Mouse (Mus musculus) limb, embryonic 15.5 days (tissue): ENCODE results near the gene Megf11. TPM values are rescaled to one million over a fixed set of nuclear protein-coding genes. Genes with fewer than 3 reads are reported as not detected.

Source experiments
- ATAC-seq: fragments of 200-750 bp; cut with Nextera tagmentation; 2 replicates; pipeline ENCODE4 v1.8.0; 2017; ENCODE audit warnings: low read depth, moderate TSS enrichment; ENCODE audit not compliant: insufficient number of reproducible peaks, low FRiP score, low TSS enrichment
- H3K27ac ChIP-seq: fragments of 300-500 bp; sonication (generic); 2 replicates; pipeline ENCODE4 v1.5.1; 2015; ENCODE audit warnings: moderate library complexity, mild to moderate bottlenecking, inconsistent platforms
- H3K27me3 ChIP-seq: fragments of 300-500 bp; sonication (generic); 2 replicates; pipeline ENCODE4 v1.6.1; 2015; ENCODE audit warnings: inconsistent platforms
- H3K36me3 ChIP-seq: fragments of 300-500 bp; sonication (generic); 2 replicates; pipeline ENCODE4 v1.6.1; 2015; ENCODE audit warnings: inconsistent platforms
- H3K4me1 ChIP-seq: fragments of 300-500 bp; sonication (generic); 2 replicates; pipeline ENCODE4 v1.6.1; 2015; ENCODE audit warnings: inconsistent platforms
- H3K4me2 ChIP-seq: fragments of 300-500 bp; sonication (generic); 2 replicates; pipeline ENCODE4 v1.6.1; 2015; ENCODE audit warnings: mild to moderate bottlenecking, inconsistent platforms
- H3K4me3 ChIP-seq: fragments of 300-500 bp; sonication (generic); 2 replicates; pipeline ENCODE4 v1.5.1; 2015; ENCODE audit warnings: mild to moderate bottlenecking, inconsistent platforms
- H3K9ac ChIP-seq: fragments of 300-500 bp; sonication (generic); 2 replicates; pipeline ENCODE4 v1.6.1; 2015; ENCODE audit warnings: inconsistent platforms
- H3K9me3 ChIP-seq: fragments of 300-500 bp; sonication (generic); 2 replicates; pipeline ENCODE4 v1.6.1; 2016; ENCODE audit warnings: inconsistent platforms
- WGBS: fragments of 180-500 bp; shearing (Covaris S2); methylation state at CpG from one replicate; pipeline ENCODE4 v1.1.7; 2015; 5-methylcytosine and 5-hydroxymethylcytosine counted together
- polyA plus RNA-seq: library from polyadenylated mRNA; unstranded; fragments of >200 nt; fragmentation: Nextera tagmentation; extraction: Ambion mirVana; gene quantifications from 2 replicates; pipeline ENCODE4 v1.2.1, GENCODE M21; 2015

Megf11 gene
- polyA plus RNA-seq, 1 experiment from 2014 or later: 0.83 TPM

- Histone ChIP-seq H3K4me1 (0 out of 2 replicates have a peak, but pooled peaks cover 3% of the 10 kb centered on the region), H3K27me3 (no peaks in the 10 kb centered on the region), H3K4me2 (no peak overlapping the region), H3K36me3 (no peaks in the 10 kb centered on the region), H3K9me3 (no peaks in the 10 kb centered on the region), H3K27ac (no peak overlapping the region), H3K9ac (no peak overlapping the region), H3K4me3 (no peak overlapping the region)
- no peak for ATAC-seq
- 74% methylated on average over 11 of the region's 11 CpGs for WGBS
Observed at GRCm38 (mm10) chr9:64557110-64557745, 171.8 kb downstream of the Megf11 start.

- WGBS: 93% methylated on average over 7 of the region's 7 CpGs
- Histone ChIP-seq H3K27ac (no peak overlapping the region), H3K4me1 (0 out of 2 replicates have a peak, but pooled peaks cover 4% of the 10 kb centered on the region), H3K4me2 (no peak overlapping the region), H3K4me3 (no peak overlapping the region), H3K9ac (no peak overlapping the region), H3K27me3 (no peaks in the 10 kb centered on the region), H3K9me3 (no peaks in the 10 kb centered on the region), H3K36me3 (no peaks in the 10 kb centered on the region)
- ATAC-seq: no peak
Observed at GRCm38 (mm10) chr9:64557846-64558530, 172.6 kb downstream of the Megf11 start.

GRCm38 (mm10) chr9:64564315-64564767 lies 178.9 kb downstream of the Megf11 start:
- H3K4me3 ChIP-seq: no peak overlapping the region
- no peak overlapping the region for H3K4me2 ChIP-seq
- no peaks in the 10 kb centered on the region for H3K36me3 ChIP-seq
- H3K4me1 ChIP-seq: peaks cover 15% of the 10 kb centered on the region; the same call in 1 of the 2 replicates
- H3K27ac ChIP-seq: no peak overlapping the region
- H3K9me3 ChIP-seq: no peaks in the 10 kb centered on the region
- no peak overlapping the region for H3K9ac ChIP-seq
- no peak for ATAC-seq
- 67% methylated on average over 5 of the region's 5 CpGs for WGBS
- no peaks in the 10 kb centered on the region; the same call in 1 of the 2 replicates for H3K27me3 ChIP-seq

GRCm38 (mm10) chr9:64565915-64566314 lies 180.5 kb downstream of the Megf11 start:
- Histone ChIP-seq H3K9me3 (no peaks in the 10 kb centered on the region), H3K36me3 (no peaks in the 10 kb centered on the region), H3K27me3 (no peaks in the 10 kb centered on the region; the same call in 1 of the 2 replicates), H3K9ac (no peak overlapping the region), H3K27ac (no peak overlapping the region), H3K4me1 (peaks cover 15% of the 10 kb centered on the region; the same call in 1 of the 2 replicates), H3K4me3 (no peak overlapping the region), H3K4me2 (no peak overlapping the region)
- no peak for ATAC-seq

GRCm38 (mm10) chr9:64566376-64566775 lies 180.9 kb downstream of the Megf11 start:
- Histone ChIP-seq H3K9ac (no peak overlapping the region), H3K4me1 (peaks cover 15% of the 10 kb centered on the region; the same call in 1 of the 2 replicates), H3K27me3 (no peaks in the 10 kb centered on the region; the same call in 1 of the 2 replicates), H3K36me3 (no peaks in the 10 kb centered on the region), H3K27ac (no peak overlapping the region), H3K4me3 (no peak overlapping the region), H3K4me2 (no peak overlapping the region), H3K9me3 (no peaks in the 10 kb centered on the region)
- ATAC-seq: no peak
- 44% methylated on average over 2 of the region's 2 CpGs for WGBS

GRCm38 (mm10) chr9:64567482-64567881 lies 182.1 kb downstream of the Megf11 start:
- Histone ChIP-seq H3K36me3 (no peaks in the 10 kb centered on the region), H3K4me2 (no peak overlapping the region), H3K4me1 (peaks cover 11% of the 10 kb centered on the region; the same call in 1 of the 2 replicates), H3K4me3 (no peak overlapping the region), H3K27me3 (no peaks in the 10 kb centered on the region; the same call in 1 of the 2 replicates), H3K9ac (no peak overlapping the region), H3K27ac (no peak overlapping the region), H3K9me3 (no peaks in the 10 kb centered on the region)
- 50% methylated on average over 5 of the region's 5 CpGs for whole genome bisulfite sequencing
- ATAC-seq: no peak

- Histone ChIP-seq H3K9me3 (no peaks in the 10 kb centered on the region), H3K27me3 (no peaks in the 10 kb centered on the region; the same call in 1 of the 2 replicates), H3K27ac (no peak overlapping the region), H3K4me2 (no peak overlapping the region), H3K4me1 (peaks cover 11% of the 10 kb centered on the region; the same call in 1 of the 2 replicates), H3K9ac (no peak overlapping the region), H3K36me3 (no peaks in the 10 kb centered on the region), H3K4me3 (no peak overlapping the region)
- WGBS: 13% methylated on average over 8 of the region's 8 CpGs
- no peak for ATAC-seq
Observed at GRCm38 (mm10) chr9:64568467-64569260, 183.2 kb downstream of the Megf11 start.

GRCm38 (mm10) chr9:64570448-64570847 lies 185.0 kb downstream of the Megf11 start:
- WGBS: 67% methylated on average over 4 of the region's 4 CpGs
- ATAC-seq: no peak

GRCm38 (mm10) chr9:64571091-64571490 lies 185.7 kb downstream of the Megf11 start:
- ATAC-seq: no peak
- peaks cover 11% of the 10 kb centered on the region; the same call in 1 of the 2 replicates for H3K4me1 ChIP-seq
- 76% methylated on average over 8 of the region's 8 CpGs for WGBS

More at GRCm38 (mm10) chr9:64570448-64570847, 185.0 kb downstream of the Megf11 start:
- H3K9ac ChIP-seq: no peak overlapping the region
- H3K36me3 ChIP-seq: no peaks in the 10 kb centered on the region
- H3K4me1 ChIP-seq: peaks cover 11% of the 10 kb centered on the region; the same call in 1 of the 2 replicates
- H3K27me3 ChIP-seq: no peaks in the 10 kb centered on the region; the same call in 1 of the 2 replicates
- H3K4me2 ChIP-seq: no peak overlapping the region
- no peaks in the 10 kb centered on the region for H3K9me3 ChIP-seq
- H3K27ac ChIP-seq: no peak overlapping the region
- H3K4me3 ChIP-seq: no peak overlapping the region

GRCm38 (mm10) chr9:64572629-64573190 lies 187.3 kb downstream of the Megf11 start:
- Histone ChIP-seq H3K27me3 (no peaks in the 10 kb centered on the region), H3K4me1 (peaks cover 11% of the 10 kb centered on the region; the same call in 1 of the 2 replicates), H3K4me2 (no peak overlapping the region), H3K36me3 (no peaks in the 10 kb centered on the region), H3K27ac (no peak overlapping the region), H3K4me3 (no peak overlapping the region), H3K9me3 (no peaks in the 10 kb centered on the region), H3K9ac (no peak overlapping the region)
- no peak for ATAC-seq
- 73% methylated on average over 7 of the region's 7 CpGs for WGBS

More at GRCm38 (mm10) chr9:64571091-64571490, 185.7 kb downstream of the Megf11 start:
- no peak overlapping the region for H3K4me3 ChIP-seq
- H3K9me3 ChIP-seq: no peaks in the 10 kb centered on the region
- H3K27ac ChIP-seq: no peak overlapping the region
- no peaks in the 10 kb centered on the region for H3K36me3 ChIP-seq
- H3K4me2 ChIP-seq: no peak overlapping the region
- no peaks in the 10 kb centered on the region; the same call in 1 of the 2 replicates for H3K27me3 ChIP-seq
- H3K9ac ChIP-seq: no peak overlapping the region

- ATAC-seq: no peak
- H3K4me2 ChIP-seq: no peak overlapping the region
- no peaks in the 10 kb centered on the region for H3K36me3 ChIP-seq
- H3K27ac ChIP-seq: no peak overlapping the region
- no peaks in the 10 kb centered on the region for H3K27me3 ChIP-seq
- H3K4me3 ChIP-seq: no peak overlapping the region
- H3K9me3 ChIP-seq: no peaks in the 10 kb centered on the region
- no peak overlapping the region for H3K9ac ChIP-seq
- 0 out of 2 replicates have a peak, but pooled peaks cover 3% of the 10 kb centered on the region for H3K4me1 ChIP-seq
Observed at GRCm38 (mm10) chr9:64575658-64576057, 190.2 kb downstream of the Megf11 start.
